Mouse (Mus musculus): ENCODE results near the gene Pros1.

The Pros1 gene

DNA sequence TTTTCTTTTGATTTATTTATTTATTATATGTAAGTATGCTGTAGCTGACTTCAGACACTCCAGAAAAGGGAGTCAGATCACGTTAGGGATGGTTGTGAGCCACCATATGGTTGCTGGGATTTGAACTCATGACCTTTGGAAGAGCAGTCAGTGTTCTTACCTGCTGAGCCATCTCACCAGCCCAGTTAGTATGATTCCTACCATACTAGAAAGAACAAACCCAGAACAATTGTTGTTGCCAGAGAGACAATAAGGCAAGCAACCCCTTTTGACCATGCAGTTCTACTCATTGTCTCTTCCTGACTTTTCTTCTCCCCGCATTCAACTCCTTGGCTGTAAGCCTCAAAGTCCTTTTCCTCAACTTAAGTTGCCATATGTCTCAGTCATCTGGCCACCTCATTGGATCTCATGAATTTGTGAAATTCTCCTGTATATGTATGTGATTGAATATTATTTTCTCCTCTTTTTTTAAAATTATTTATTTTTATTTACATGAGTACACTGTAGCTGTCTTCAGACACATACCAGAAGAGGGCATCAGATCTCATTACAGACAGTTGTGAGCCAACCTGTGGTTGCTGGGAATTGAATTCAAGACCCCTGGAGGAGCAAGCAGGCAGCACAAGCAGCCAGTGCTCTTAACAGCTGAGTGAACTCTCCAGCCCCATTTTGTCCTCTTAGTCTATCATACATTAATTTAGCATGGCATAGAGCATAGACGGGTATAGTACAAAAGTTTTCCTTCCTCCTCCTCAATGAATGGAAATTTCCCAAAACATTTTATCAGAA, 1.4 kb upstream of the Pros1 start:
- Histone ChIP-seq H3K36me3 (ENCODE audit: control insufficient read depth, insufficient read depth, low read length, poor library complexity, severe bottlenecking) (no peaks in the 10 kb centered on the region), H3K27me3 (ENCODE audit: control insufficient read depth, insufficient read depth, low read length, poor library complexity, severe bottlenecking) (no peaks in the 10 kb centered on the region)
- peak; percentile 35 for DNase-seq (ENCODE audit: low read depth, low spot score)

DNA sequence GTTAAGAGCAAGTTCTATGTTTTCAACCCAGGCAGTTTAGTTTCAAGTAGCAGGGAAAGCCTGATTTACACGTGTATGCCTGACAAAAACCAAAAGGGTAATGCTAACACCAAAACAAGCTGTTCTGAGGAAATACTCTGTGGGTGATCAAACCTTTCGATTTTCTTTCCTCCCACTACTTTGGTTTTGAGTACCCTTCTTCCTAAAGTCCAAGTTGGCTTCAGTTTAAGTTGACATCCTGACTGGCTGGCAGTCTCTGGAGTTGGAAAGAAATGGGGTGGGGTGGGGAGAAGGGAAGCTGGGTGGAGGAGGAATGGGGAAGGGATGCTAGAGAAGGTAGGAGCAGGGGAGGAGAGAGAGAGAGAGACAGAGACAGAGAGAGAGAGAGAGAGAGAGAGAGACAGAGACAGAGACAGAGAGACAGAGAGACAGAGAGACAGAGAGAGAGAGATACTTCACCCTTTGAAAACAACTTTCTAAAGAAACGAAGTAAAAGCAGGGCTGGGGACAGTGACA, 438 bp upstream of the Pros1 start:
- no peak for DNase-seq (ENCODE audit: low read depth, low spot score)
- H3K27me3 ChIP-seq (ENCODE audit: control insufficient read depth, insufficient read depth, low read length, poor library complexity, severe bottlenecking) = no peaks in the 10 kb centered on the region
- no peaks in the 10 kb centered on the region for H3K36me3 ChIP-seq (ENCODE audit: control insufficient read depth, insufficient read depth, low read length, poor library complexity, severe bottlenecking)

DNA sequence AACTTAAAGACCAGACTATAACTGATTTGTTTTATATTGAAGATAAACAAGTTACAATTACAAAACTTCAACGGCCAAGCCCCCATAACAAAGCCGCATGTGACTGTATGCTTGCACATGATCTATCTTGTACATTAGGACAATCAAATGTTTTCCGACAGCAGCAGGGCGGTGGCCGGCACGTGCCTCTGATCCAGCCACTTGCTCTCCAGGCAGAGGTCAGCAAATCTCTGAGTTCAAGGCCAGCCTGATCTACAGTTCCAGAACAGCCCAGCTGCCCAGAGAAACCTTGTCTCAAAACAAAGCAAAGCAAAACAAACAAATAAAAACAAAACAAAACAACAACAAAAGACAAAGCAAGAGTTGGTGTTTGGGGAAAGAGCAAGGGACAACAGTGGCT, 1.3 kb downstream of the Pros1 start:
- no peaks in the 10 kb centered on the region for H3K36me3 ChIP-seq (ENCODE audit: control insufficient read depth, insufficient read depth, low read length, poor library complexity, severe bottlenecking)
- no peak for DNase-seq (ENCODE audit: low read depth, low spot score)
- H3K27me3 ChIP-seq (ENCODE audit: control insufficient read depth, insufficient read depth, low read length, poor library complexity, severe bottlenecking) = no peaks in the 10 kb centered on the region

DNA sequence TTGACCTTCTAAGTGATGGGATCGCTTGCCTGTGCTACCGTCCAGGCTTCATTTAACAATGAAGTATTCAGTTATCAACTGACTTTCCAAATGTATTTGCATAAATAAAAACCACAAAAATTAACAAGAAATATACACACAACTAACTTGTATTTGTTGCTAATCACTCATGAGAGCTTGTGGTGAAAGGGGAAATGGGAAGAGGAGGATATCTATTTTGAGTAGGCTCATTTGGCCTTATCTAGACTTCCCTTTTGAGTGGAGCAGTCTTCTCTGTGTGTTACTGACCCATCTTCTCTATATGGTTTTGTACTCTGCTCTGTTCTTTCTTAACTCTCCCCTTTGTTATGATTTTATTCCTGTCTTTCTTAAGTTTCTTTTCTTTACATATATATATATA, 2.2 kb downstream of the Pros1 start:
- Histone ChIP-seq H3K27me3 (ENCODE audit: control insufficient read depth, insufficient read depth, low read length, poor library complexity, severe bottlenecking) (no peaks in the 10 kb centered on the region), H3K36me3 (ENCODE audit: control insufficient read depth, insufficient read depth, low read length, poor library complexity, severe bottlenecking) (no peaks in the 10 kb centered on the region)
- no peak for DNase-seq (ENCODE audit: low read depth, low spot score)

DNA sequence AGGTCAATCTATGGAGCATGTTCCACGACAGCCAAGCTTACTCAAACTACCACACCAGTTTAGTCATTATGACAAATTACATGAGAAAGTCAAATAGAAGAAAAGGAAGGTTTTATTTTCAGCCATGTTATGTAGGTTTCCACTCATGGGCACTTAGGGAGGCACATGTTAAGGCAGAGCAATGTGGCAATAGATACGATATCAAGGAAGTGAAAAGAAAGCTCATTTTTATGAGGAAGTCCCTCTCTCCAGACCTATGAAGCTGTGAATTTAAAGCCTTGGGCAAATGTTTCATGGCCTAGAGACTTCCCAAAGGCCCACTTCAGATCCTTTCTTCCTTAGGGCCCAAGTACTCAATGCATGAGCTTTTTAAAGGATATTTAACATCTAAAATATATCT, 3.4 kb downstream of the Pros1 start:
- Histone ChIP-seq H3K36me3 (ENCODE audit: control insufficient read depth, insufficient read depth, low read length, poor library complexity, severe bottlenecking) (no peaks in the 10 kb centered on the region), H3K27me3 (ENCODE audit: control insufficient read depth, insufficient read depth, low read length, poor library complexity, severe bottlenecking) (no peaks in the 10 kb centered on the region)
- DNase-seq (ENCODE audit: low read depth, low spot score) = no peak

DNA sequence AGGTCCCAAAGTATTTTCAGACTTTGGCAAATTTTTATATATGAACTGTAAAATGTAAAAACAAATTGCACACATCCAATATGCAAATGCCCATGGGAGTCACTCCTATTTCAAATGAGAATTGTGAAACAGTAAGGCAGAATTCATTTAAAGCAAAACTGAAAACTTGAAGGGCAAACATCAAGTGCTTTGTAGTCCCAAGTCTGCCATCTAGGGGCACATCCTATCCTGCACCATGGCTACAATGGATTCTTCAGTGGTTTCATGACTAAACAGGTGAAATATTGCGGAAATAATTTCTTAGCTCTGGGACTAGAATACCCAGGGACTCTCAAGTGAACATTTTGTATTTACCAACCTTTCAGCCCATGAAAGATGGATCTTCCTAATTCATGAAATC, 3.9 kb downstream of the Pros1 start:
- H3K27me3 ChIP-seq (ENCODE audit: control insufficient read depth, insufficient read depth, low read length, poor library complexity, severe bottlenecking) = no peaks in the 10 kb centered on the region
- H3K36me3 ChIP-seq (ENCODE audit: control insufficient read depth, insufficient read depth, low read length, poor library complexity, severe bottlenecking) = no peaks in the 10 kb centered on the region
- no peak for DNase-seq (ENCODE audit: low read depth, low spot score)

GRCm38 (mm10) chr16:62860140-62860539, 6.0 kb downstream of the Pros1 start:
- no peak for DNase-seq (ENCODE audit: low read depth, low spot score)
- H3K36me3 ChIP-seq (ENCODE audit: control insufficient read depth, insufficient read depth, low read length, poor library complexity, severe bottlenecking) = no peaks in the 10 kb centered on the region
- H3K27me3 ChIP-seq (ENCODE audit: control insufficient read depth, insufficient read depth, low read length, poor library complexity, severe bottlenecking) = no peaks in the 10 kb centered on the region

- DNase-seq (ENCODE audit: low read depth, low spot score) = no peak
- H3K36me3 ChIP-seq (ENCODE audit: control insufficient read depth, insufficient read depth, low read length, poor library complexity, severe bottlenecking) = no peaks in the 10 kb centered on the region
- no peaks in the 10 kb centered on the region for H3K27me3 ChIP-seq (ENCODE audit: control insufficient read depth, insufficient read depth, low read length, poor library complexity, severe bottlenecking)
These were observed 7.3 kb downstream of the Pros1 start for GRCm38 (mm10) chr16:62861455-62861854.

- DNase-seq (ENCODE audit: low read depth, low spot score) = no peak
- H3K36me3 ChIP-seq (ENCODE audit: control insufficient read depth, insufficient read depth, low read length, poor library complexity, severe bottlenecking) = no peaks in the 10 kb centered on the region
- H3K27me3 ChIP-seq (ENCODE audit: control insufficient read depth, insufficient read depth, low read length, poor library complexity, severe bottlenecking) = no peaks in the 10 kb centered on the region; the same call in 1 of the 2 replicates
These were observed 18.6 kb downstream of the Pros1 start for GRCm38 (mm10) chr16:62872688-62873117.

- Histone ChIP-seq H3K36me3 (ENCODE audit: control insufficient read depth, insufficient read depth, low read length, poor library complexity, severe bottlenecking) (no peaks in the 10 kb centered on the region), H3K27me3 (ENCODE audit: control insufficient read depth, insufficient read depth, low read length, poor library complexity, severe bottlenecking) (no peaks in the 10 kb centered on the region; the same call in 1 of the 2 replicates)
- DNase-seq (ENCODE audit: low read depth, low spot score) = no peak
These were observed 19.1 kb downstream of the Pros1 start for GRCm38 (mm10) chr16:62873180-62873579.

DNA sequence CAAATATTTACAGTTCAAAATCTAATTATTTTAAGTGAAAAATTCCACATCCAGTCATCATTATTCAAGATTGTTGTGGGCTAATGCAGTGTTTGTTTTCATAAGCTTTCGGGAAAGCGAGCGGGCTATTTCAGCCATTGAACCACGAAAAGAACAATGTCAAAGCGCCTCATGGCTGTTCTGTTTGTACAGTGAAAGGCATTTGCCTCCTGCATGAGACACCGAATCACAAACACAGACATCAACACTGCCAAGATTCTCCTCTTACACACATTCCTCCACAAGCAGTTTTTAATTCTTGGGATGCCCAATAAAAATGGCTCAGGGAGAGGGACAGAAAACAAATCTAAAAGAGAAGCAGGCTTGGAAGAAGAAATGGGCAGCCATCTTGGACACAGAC, 20.0 kb downstream of the Pros1 start:
- no peaks in the 10 kb centered on the region for H3K27me3 ChIP-seq (ENCODE audit: control insufficient read depth, insufficient read depth, low read length, poor library complexity, severe bottlenecking)
- no peak for DNase-seq (ENCODE audit: low read depth, low spot score)
- H3K36me3 ChIP-seq (ENCODE audit: control insufficient read depth, insufficient read depth, low read length, poor library complexity, severe bottlenecking) = no peaks in the 10 kb centered on the region

GRCm38 (mm10) chr16:62895824-62896223, 41.7 kb downstream of the Pros1 start:
- H3K27me3 ChIP-seq (ENCODE audit: control insufficient read depth, insufficient read depth, low read length, poor library complexity, severe bottlenecking) = no peaks in the 10 kb centered on the region
- no peaks in the 10 kb centered on the region for H3K36me3 ChIP-seq (ENCODE audit: control insufficient read depth, insufficient read depth, low read length, poor library complexity, severe bottlenecking)
- no peak for DNase-seq (ENCODE audit: low read depth, low spot score)

- H3K27me3 ChIP-seq (ENCODE audit: control insufficient read depth, insufficient read depth, low read length, poor library complexity, severe bottlenecking) = no peaks in the 10 kb centered on the region
- no peaks in the 10 kb centered on the region for H3K36me3 ChIP-seq (ENCODE audit: control insufficient read depth, insufficient read depth, low read length, poor library complexity, severe bottlenecking)
- DNase-seq (ENCODE audit: low read depth, low spot score) = no peak
These were observed 57.3 kb downstream of the Pros1 start for GRCm38 (mm10) chr16:62911364-62911763.

DNA sequence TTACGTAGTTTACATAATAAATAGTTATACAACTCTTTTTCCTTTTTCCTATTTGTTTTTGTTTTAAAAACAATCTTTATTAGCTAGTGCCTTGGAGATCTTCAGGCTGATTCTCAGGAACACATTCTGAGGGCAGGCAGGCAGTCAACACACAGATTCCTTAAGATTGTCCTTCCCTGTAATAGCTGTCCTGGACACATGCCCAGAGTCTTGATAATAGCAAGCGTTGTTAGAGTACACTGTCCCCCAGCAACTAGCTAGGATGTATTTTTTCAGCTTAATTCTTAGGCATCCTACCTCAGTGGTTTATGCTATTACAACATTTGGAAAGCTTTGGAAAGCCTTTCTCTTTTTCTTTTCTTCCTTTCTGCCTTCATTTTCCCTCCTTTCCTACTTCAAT, 58.1 kb downstream of the Pros1 start:
- DNase-seq (ENCODE audit: low read depth, low spot score) = no peak
- no peaks in the 10 kb centered on the region for H3K27me3 ChIP-seq (ENCODE audit: control insufficient read depth, insufficient read depth, low read length, poor library complexity, severe bottlenecking)
- H3K36me3 ChIP-seq (ENCODE audit: control insufficient read depth, insufficient read depth, low read length, poor library complexity, severe bottlenecking) = no peaks in the 10 kb centered on the region

- H3K27me3 ChIP-seq (ENCODE audit: control insufficient read depth, insufficient read depth, low read length, poor library complexity, severe bottlenecking) = no peaks in the 10 kb centered on the region
- H3K36me3 ChIP-seq (ENCODE audit: control insufficient read depth, insufficient read depth, low read length, poor library complexity, severe bottlenecking) = no peaks in the 10 kb centered on the region
- no peak for DNase-seq (ENCODE audit: low read depth, low spot score)
These were observed 61.4 kb downstream of the Pros1 start for GRCm38 (mm10) chr16:62915530-62915929.

DNA sequence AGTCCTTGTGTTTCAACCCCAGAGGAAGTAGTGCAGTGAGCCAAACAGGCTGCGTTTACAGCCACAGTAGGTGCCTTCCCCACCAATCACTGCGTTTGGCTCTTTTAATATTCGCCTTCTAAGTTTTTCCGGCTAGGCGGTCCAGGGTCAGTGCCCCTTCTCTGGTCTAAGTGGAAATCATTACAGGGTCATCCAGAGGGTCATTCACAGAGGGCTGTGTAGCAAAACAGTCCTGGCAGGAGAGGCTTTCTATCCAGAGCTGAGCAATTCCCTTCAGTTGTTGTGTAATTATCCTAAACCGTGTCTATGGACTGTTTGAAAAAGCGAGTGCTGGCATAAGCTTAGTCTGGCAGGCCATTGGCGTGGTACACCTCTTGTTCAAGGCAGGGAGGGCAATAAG, 68.1 kb downstream of the Pros1 start:
- Histone ChIP-seq H3K27me3 (ENCODE audit: control insufficient read depth, insufficient read depth, low read length, poor library complexity, severe bottlenecking) (no peaks in the 10 kb centered on the region), H3K36me3 (ENCODE audit: control insufficient read depth, insufficient read depth, low read length, poor library complexity, severe bottlenecking) (no peaks in the 10 kb centered on the region)
- no peak for DNase-seq (ENCODE audit: low read depth, low spot score)
